Mouse (Mus musculus) cerebellum, adult 2 months (tissue): Measurements from ENCODE around the gene Rab3il1. TPM values are rescaled to one million over a fixed set of nuclear protein-coding genes. Genes with fewer than 3 reads are reported as not detected.

Source experiments
- DNase-seq, 2 experiments: peaks; one replicate each; pipeline ENCODE4 v3.0.0; 2021
- H3K27ac ChIP-seq: fragments of 200-500 bp; 2 replicates; pipeline ENCODE4 v1.5.1; 2012; ENCODE audit warnings: low read length, control low read depth, inconsistent platforms; ENCODE audit not compliant: insufficient read depth
- H3K27me3 ChIP-seq: fragments of 200-500 bp; 2 replicates; pipeline ENCODE4 v1.6.1; 2012; ENCODE audit warnings: inconsistent platforms, mild to moderate bottlenecking, low read length, moderate library complexity; ENCODE audit not compliant: control insufficient read depth, insufficient read depth
- H3K4me1 ChIP-seq: fragments of 200-500 bp; 2 replicates; pipeline ENCODE4 v1.6.1; 2011; ENCODE audit warnings: low read length; ENCODE audit not compliant: control insufficient read depth, insufficient read depth
- H3K4me3 ChIP-seq: fragments of 200-500 bp; replicated peaks from 2 replicates; pipeline ENCODE3; 2011; ENCODE audit warnings: mild to moderate bottlenecking, low read depth, low read length, control low read depth; ENCODE audit not compliant: insufficient read depth
- CTCF ChIP-seq: fragments of 200-500 bp; IDR thresholded peaks from 2 replicates; pipeline ENCODE4 v1.5.1; 2011; ENCODE audit warnings: low read depth, mild to moderate bottlenecking, control low read depth, low read length, moderate library complexity, borderline replicate concordance; ENCODE audit not compliant: insufficient read depth
- POLR2A ChIP-seq: fragments of 200-500 bp; IDR thresholded peaks from 2 replicates; pipeline ENCODE4 v1.6.1; 2011; ENCODE audit warnings: low read length, control low read depth, borderline replicate concordance; ENCODE audit not compliant: insufficient read depth
- WGBS: fragments of 180-500 bp; shearing (Covaris S2); methylation state at CpG from one replicate; pipeline ENCODE4 v1.1.7; 2018; 5-methylcytosine and 5-hydroxymethylcytosine counted together
- polyA plus RNA-seq: library from polyadenylated mRNA; depleted of rRNA; stranded (reverse); fragments of >200 nt; gene quantifications from 2 replicates; pipeline ENCODE4 v1.2.3, GENCODE M21; 2012

Rab3il1 gene
- polyA plus RNA-seq, 1 experiment, result 9.5 TPM

DNA sequence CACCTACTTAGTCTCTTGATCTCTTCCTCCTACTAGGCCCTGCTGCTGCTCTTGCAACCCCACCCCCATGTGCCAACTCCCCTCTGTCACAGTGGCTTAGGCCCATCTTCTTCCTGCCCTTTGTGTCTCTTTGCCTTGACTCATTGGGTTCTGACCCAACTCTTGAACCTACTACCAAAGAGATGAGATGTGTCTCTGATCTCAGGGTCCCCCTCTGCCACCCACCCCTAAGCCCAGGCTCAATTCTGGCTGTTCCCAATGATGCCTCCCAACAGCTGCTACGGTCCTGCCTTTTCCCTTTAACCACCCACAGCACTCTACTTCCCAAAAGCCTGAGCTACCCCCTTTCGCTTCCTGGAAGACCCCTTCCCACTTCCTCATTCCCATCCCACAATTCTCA lies 20.5 kb downstream of the Rab3il1 start:
- no peak for DNase-seq
- Histone ChIP-seq H3K27me3 (no peaks in the 10 kb centered on the region), H3K27ac (no peak overlapping the region), H3K4me1 (peaks cover 10% of the 10 kb centered on the region), H3K4me3 (no peak overlapping the region)
- TF ChIP-seq CTCF (no peak), POLR2A (no peak)
- 79% methylated on average over 2 of the region's 2 CpGs for WGBS

DNA sequence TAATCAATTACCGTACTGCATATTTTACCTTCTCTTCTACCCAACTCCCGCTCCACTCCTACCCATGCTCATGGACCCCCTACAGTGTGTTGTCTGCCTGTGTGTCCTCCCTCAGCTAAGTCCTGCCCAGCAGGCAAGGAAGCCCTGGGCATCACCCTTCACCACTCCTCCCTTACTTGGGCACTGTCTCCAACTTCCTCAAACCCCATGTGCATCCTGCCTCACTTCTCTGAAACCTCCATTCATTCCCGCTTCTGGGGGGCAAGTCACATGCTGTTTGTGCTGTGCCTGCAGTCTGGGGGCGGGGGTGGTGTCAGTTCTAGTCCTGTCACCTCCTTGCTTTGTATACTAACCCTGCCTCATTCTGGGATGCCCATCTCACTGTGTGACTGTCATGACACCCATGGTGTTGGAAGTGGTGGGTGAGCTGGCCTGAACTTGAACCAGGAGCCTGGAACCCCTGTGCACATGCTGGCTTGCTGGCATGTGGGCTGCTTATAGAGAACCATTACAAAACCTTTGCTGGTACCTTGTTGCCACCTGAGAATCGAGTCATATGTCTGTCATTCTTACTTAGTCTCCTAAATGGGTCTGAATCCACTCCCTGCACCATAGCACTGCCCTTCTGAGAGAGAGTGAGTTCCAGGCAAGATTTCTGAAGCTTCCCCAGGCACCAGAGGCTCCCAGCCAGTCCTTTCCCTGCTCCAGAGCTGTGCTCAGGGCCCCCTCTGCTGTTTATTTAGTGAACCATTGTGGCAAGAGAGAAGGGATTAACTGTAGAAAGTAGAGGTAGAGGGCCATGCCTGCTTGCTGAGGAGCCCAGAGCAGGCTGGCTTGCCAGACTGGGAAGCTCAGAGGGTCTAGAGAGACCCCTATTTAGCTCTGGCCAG lies 21.2 kb downstream of the Rab3il1 start:
- H3K4me1 ChIP-seq, result peaks cover 10% of the 10 kb centered on the region
- peak; percentile 2; the same call in 1 of the 2 replicates for TF ChIP-seq CTCF
- no peak for TF ChIP-seq POLR2A
- no peak for DNase-seq
- 66% methylated on average over 5 of the region's 5 CpGs for WGBS
- no peak overlapping the region for H3K27ac ChIP-seq
- H3K27me3 ChIP-seq, result no peaks in the 10 kb centered on the region
- H3K4me3 ChIP-seq, result no peak overlapping the region

DNA sequence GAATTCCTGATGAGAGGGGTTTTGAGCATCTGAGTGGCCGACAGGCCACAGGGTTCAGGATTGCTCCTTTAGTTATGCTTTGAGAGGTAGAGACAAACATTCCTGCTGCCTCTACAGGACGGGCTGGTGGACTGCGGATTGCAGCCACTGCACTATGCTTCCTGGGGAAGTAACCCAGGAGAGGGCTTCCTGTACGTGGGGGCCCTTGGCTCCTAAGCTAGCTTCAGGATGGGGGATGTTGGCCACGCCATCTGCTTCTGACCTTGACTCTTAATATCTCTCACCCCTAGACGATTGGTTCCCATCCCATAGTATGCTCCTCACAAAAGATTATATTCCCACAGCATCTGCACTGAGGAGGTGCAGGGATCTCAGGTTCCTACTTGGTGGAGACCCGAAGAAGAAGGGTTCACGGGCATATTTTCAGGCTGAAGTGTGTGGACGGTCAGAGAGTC lies 21.9 kb downstream of the Rab3il1 start:
- Histone ChIP-seq H3K27me3 (no peaks in the 10 kb centered on the region), H3K4me1 (peaks cover 10% of the 10 kb centered on the region), H3K27ac (no peak overlapping the region), H3K4me3 (no peak overlapping the region)
- DNase-seq, result no peak
- TF ChIP-seq CTCF (no peak), POLR2A (no peak)
- WGBS, result 69% methylated on average over 9 of the region's 9 CpGs

DNA sequence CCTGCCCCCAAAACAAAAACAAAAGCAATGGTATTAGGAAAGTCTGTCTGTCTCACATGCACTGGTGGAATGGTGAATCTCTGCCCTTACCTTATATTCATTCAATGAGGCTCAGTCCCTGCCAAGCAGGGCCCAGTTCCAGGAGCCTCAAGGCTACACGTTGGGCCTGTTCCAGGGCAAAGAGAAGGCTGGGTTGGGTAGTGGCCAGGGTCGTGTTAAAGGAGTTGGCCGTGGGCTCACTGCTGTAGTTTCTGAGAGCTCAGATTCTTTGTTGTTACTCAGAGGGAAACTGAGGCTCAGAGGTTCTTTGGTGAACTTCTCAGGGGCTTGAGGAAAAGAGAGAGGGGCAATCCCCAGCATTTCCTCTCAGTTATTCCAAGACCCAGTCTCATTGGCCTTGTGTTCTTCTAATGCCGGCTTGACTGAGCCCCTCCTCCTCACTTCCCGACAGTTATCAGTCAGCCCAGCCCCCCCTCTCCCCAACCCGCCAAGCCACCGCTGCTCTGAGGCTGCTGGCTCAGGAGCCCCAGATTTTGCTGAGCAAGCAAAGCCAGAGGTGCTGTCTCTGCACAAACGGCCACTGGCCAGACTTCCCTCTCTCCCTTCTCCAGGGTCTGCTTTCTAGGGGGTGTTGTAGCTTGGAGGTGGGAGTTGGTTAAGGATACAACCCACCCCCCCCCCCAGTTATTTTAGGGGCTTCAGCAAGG lies 23.9 kb downstream of the Rab3il1 start:
- 8% methylated on average over 8 of the region's 8 CpGs for WGBS
- Histone ChIP-seq H3K4me3 (no peak overlapping the region), H3K4me1 (no peaks in the 10 kb centered on the region), H3K27ac (no peak overlapping the region), H3K27me3 (no peaks in the 10 kb centered on the region)
- no peak for DNase-seq
- TF ChIP-seq CTCF, result no peak
- TF ChIP-seq POLR2A, result no peak

DNA sequence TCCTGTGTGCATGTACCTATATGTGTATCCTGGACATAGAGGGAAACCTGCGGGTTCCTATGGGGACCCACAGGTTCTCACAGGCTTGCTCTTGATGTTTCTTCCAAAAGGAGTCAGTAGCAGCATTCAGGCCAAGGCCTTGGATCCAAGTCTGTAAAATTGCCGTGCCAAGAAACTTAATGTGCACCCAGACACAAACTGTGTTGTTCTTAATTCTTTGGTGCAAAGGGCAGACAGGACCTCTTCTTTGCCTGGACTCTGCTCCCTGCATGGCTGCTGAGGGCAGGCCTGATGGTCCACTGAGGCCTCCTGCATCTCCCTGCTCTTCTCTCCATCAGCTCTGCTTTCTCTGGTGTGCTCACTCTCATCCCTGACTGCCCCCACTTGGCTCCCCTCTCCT lies 28.3 kb downstream of the Rab3il1 start:
- Histone ChIP-seq H3K4me3 (no peak overlapping the region), H3K27ac (no peak overlapping the region), H3K4me1 (no peaks in the 10 kb centered on the region; the same call in 1 of the 2 replicates), H3K27me3 (no peaks in the 10 kb centered on the region)
- TF ChIP-seq POLR2A (no peak), CTCF (no peak)
- 87% methylated on average over 2 of the region's 2 CpGs for WGBS
- no peak for DNase-seq

DNA sequence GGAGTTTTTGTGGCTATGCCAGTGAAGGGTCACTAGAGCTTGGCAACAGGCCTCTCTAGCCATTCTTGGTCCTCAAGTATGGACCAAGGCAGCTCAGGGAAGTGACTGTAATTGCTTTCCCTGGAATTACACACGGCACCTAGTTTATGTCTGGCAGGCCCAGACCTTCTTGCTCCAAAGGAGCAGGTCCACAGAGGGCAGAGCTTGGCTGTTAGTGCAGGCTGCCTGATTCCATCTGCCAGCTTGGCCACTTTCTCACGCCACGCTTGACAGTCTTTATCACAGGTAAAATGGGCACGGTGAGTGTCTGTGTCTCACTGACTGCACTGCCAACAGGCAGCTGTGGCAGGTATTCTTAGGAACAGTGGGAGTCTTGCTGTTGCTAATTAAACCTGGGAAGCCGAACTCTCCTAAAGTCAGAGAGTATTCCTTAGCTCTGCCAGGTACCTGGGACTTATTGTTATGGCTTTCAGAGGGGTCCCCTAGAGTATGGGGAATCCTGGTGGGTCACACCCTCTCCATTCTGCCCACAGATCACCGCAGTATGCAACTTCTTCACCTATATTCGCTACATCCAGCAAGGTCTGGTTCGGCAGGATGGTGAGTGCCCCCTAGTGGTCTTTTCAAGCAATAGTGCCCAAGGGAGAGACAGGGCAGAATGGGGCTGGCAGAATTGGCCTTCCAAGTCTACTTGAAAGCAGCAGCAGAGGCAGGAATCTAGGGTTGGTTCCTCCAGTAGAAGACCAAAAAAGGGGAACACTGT lies 31.9 kb downstream of the Rab3il1 start:
- no peaks in the 10 kb centered on the region; the same call in 1 of the 2 replicates for H3K4me1 ChIP-seq
- peak; percentile 70 to 72 for DNase-seq
- no peak overlapping the region for H3K27ac ChIP-seq
- TF ChIP-seq POLR2A, result no peak
- peak; percentile 82 for TF ChIP-seq CTCF
- no peak overlapping the region for H3K4me3 ChIP-seq
- no peaks in the 10 kb centered on the region for H3K27me3 ChIP-seq
- 9% methylated on average over 8 of the region's 8 CpGs for WGBS

DNA sequence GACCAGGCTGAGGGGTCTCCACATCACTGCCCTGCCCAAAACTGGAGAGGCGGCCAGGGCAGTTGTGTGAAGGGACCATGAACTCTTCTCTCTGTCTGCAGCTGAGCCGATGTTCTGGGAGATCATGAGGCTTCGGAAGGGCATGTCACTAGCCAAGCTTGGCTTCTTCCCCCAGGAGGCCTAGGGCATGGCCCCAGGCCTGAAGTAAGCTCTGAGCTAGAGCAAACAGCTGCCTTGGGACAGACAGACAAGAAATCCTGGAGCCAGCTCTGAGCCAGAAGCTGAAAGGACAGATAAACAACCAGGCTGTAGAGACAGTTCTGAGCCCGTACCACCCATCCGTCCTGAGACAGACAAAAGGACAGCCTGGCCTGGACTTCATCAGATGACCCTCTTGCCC lies 32.9 kb downstream of the Rab3il1 start:
- no peaks in the 10 kb centered on the region for H3K27me3 ChIP-seq
- H3K4me3 ChIP-seq, result no peak overlapping the region
- 86% methylated on average over 5 of the region's 5 CpGs for WGBS
- no peak for TF ChIP-seq CTCF
- no peak for TF ChIP-seq POLR2A
- peaks cover 3% of the 10 kb centered on the region; the same call in 1 of the 2 replicates for H3K4me1 ChIP-seq
- no peak overlapping the region for H3K27ac ChIP-seq
- DNase-seq, result no peak
